Mouse (Mus musculus): ENCODE results near the gene Rftn2. TPM values are rescaled to one million over a fixed set of nuclear protein-coding genes. Genes with fewer than 3 reads are reported as not detected.
A peak's percentile ranks its signal among the peaks of the same experiment; 100 is the strongest.

Gene Rftn2
- polyA plus RNA-seq, 1 experiment: 1.6 TPM

- no peak for DNase-seq (ENCODE audit: low read depth in 1 of 2, low spot score in 2 of 2)
- H3K27me3 ChIP-seq (ENCODE audit: control insufficient read depth, insufficient read depth, low read length): peaks cover 1% of the 10 kb centered on the region; the same call in 1 of the 2 replicates
- no peak for TF ChIP-seq CTCF (IDR thresholded peaks at IDR 0.05; ENCODE audit: extremely low read depth, insufficient read depth, insufficient read length, insufficient replicate concordance)
- no peak for TF ChIP-seq POLR2A (IDR thresholded peaks at IDR 0.05; ENCODE audit: low read depth, low read length)
- no peak overlapping the region; the same call in 1 of the 2 replicates for H3K27ac ChIP-seq (ENCODE audit: insufficient read depth, low read length)
- no peaks in the 10 kb centered on the region; the same call in 1 of the 2 replicates for H3K4me1 ChIP-seq (ENCODE audit: control insufficient read depth, insufficient read depth, insufficient read length)
- H3K4me3 ChIP-seq (ENCODE audit: extremely low read depth, insufficient read depth, insufficient read length): peak overlapping the region; percentile 9
- WGBS: 77% methylated on average over 3 of the region's 3 CpGs
- H3K36me3 ChIP-seq (ENCODE audit: control insufficient read depth, insufficient read depth, low read length): no peaks in the 10 kb centered on the region
These were observed 1.2 kb downstream of the Rftn2 start for GRCm38 (mm10) chr1:55225398-55225797.

DNA sequence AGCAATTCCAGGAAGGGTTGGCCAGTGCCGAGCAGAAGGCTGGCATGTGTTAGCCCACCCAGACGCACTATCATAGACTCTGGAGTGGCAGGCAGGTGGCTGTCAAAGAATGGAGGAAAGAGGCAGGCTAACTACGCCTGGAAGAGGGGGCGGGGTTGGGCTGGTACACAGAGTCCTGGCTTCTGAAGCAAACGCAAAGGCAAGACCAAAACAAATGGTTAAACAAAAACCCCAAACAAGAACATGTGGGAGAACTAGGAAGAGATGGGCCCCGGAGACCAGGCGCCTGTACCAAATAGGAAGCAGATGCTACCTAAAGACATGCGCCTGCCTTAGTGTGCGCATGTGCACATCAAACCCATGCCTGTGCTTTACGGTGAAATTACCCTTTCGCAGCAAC is 2.5 kb downstream of the Rftn2 start:
- no peak for DNase-seq (ENCODE audit: low read depth in 1 of 2, low spot score in 2 of 2)
- Histone ChIP-seq H3K4me1 (ENCODE audit: control insufficient read depth, insufficient read depth, insufficient read length) (no peaks in the 10 kb centered on the region; the same call in 1 of the 2 replicates), H3K27me3 (ENCODE audit: control insufficient read depth, insufficient read depth, low read length) (peaks cover 1% of the 10 kb centered on the region; the same call in 1 of the 2 replicates), H3K27ac (ENCODE audit: insufficient read depth, low read length) (no peak overlapping the region), H3K4me3 (ENCODE audit: extremely low read depth, insufficient read depth, insufficient read length) (no peak overlapping the region), H3K36me3 (ENCODE audit: control insufficient read depth, insufficient read depth, low read length) (no peaks in the 10 kb centered on the region)
- TF ChIP-seq CTCF (IDR thresholded peaks at IDR 0.05; ENCODE audit: extremely low read depth, insufficient read depth, insufficient read length, insufficient replicate concordance): no peak
- TF ChIP-seq POLR2A (IDR thresholded peaks at IDR 0.05; ENCODE audit: low read depth, low read length): no peak
- 74% methylated on average over 11 of the region's 11 CpGs for WGBS

DNA sequence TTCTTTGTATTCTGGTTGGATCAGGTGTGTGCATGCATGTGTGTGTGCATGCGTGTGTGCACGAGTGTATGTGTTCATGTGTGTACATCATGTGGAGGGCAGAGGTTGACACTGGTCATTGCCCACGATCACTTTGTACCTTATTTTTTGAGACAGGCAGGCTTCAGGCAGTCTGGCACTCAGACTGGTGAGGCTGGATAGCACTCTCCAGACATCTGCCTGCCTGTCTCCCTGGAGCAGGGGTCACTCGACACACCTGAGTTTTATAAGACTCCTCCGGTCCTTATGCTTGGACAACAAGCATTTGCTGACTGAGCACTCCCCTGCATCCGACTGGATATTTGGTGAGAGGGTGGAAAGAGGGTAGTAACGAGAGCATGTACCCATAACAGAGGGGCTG is 3.6 kb downstream of the Rftn2 start:
- Histone ChIP-seq H3K4me1 (ENCODE audit: control insufficient read depth, insufficient read depth, insufficient read length) (no peaks in the 10 kb centered on the region; the same call in 1 of the 2 replicates), H3K4me3 (ENCODE audit: extremely low read depth, insufficient read depth, insufficient read length) (no peak overlapping the region), H3K27ac (ENCODE audit: insufficient read depth, low read length) (no peak overlapping the region), H3K27me3 (ENCODE audit: control insufficient read depth, insufficient read depth, low read length) (peaks cover 1% of the 10 kb centered on the region; the same call in 1 of the 2 replicates), H3K36me3 (ENCODE audit: control insufficient read depth, insufficient read depth, low read length) (no peaks in the 10 kb centered on the region)
- TF ChIP-seq CTCF (IDR thresholded peaks at IDR 0.05; ENCODE audit: extremely low read depth, insufficient read depth, insufficient read length, insufficient replicate concordance): no peak
- no peak for TF ChIP-seq POLR2A (IDR thresholded peaks at IDR 0.05; ENCODE audit: low read depth, low read length)
- DNase-seq (ENCODE audit: low read depth in 1 of 2, low spot score in 2 of 2): no peak
- WGBS: 92% methylated on average over 7 of the region's 7 CpGs

GRCm38 (mm10) chr1:55221352-55221751 is 5.2 kb downstream of the Rftn2 start:
- no peak overlapping the region for H3K4me3 ChIP-seq (ENCODE audit: extremely low read depth, insufficient read depth, insufficient read length)
- H3K27ac ChIP-seq (ENCODE audit: insufficient read depth, low read length): no peak overlapping the region
- no peak for TF ChIP-seq CTCF (IDR thresholded peaks at IDR 0.05; ENCODE audit: extremely low read depth, insufficient read depth, insufficient read length, insufficient replicate concordance)
- H3K4me1 ChIP-seq (ENCODE audit: control insufficient read depth, insufficient read depth, insufficient read length): no peaks in the 10 kb centered on the region
- WGBS: 65% methylated on average over 4 of the region's 4 CpGs
- peaks cover 1% of the 10 kb centered on the region; the same call in 1 of the 2 replicates for H3K27me3 ChIP-seq (ENCODE audit: control insufficient read depth, insufficient read depth, low read length)
- DNase-seq (ENCODE audit: low read depth in 1 of 2, low spot score in 2 of 2): no peak
- no peaks in the 10 kb centered on the region for H3K36me3 ChIP-seq (ENCODE audit: control insufficient read depth, insufficient read depth, low read length)

- no peak for DNase-seq (ENCODE audit: low read depth in 1 of 2, low spot score in 2 of 2)
- TF ChIP-seq CTCF (IDR thresholded peaks at IDR 0.05; ENCODE audit: extremely low read depth, insufficient read depth, insufficient read length, insufficient replicate concordance) (no peak), POLR2A (IDR thresholded peaks at IDR 0.05; ENCODE audit: low read depth, low read length) (no peak)
- Histone ChIP-seq H3K4me3 (ENCODE audit: extremely low read depth, insufficient read depth, insufficient read length) (no peak overlapping the region), H3K27me3 (ENCODE audit: control insufficient read depth, insufficient read depth, low read length) (no peaks in the 10 kb centered on the region), H3K36me3 (ENCODE audit: control insufficient read depth, insufficient read depth, low read length) (no peaks in the 10 kb centered on the region), H3K27ac (ENCODE audit: insufficient read depth, low read length) (no peak overlapping the region), H3K4me1 (ENCODE audit: control insufficient read depth, insufficient read depth, insufficient read length) (peaks cover 8% of the 10 kb centered on the region; the same call in 1 of the 2 replicates)
- 43% methylated on average over 2 of the region's 2 CpGs for WGBS
These were observed 9.4 kb downstream of the Rftn2 start for GRCm38 (mm10) chr1:55217191-55217590.

DNA sequence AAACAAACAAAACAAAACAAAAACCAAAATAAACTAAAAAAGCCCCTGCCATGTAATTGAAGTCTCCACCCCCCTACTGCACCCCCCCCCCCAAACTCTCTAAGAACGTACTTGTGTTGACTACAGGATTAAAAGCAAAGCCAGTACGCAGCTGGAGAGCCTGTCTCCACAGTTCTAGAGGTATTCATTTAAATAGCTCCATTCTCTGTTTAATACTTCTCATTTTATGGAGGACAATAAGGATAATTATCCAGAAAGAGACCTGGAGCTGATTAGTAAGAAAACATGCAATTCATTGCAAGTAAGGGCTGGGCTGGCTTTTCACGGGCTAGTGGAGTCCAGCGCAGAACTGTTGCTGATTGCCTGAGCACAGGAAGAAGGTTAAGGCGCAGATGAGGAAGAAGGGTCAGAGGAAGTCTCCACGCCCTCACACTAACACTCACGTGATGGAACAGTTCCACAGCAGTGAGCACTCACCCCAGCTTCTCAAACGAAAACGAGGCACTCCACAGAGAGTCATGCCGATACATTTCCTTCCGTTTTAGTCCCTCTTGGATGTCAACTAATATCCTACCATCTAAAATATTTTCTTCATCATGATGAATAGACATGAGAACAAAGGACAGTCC is 11.3 kb downstream of the Rftn2 start:
- WGBS: 11% methylated on average over 11 of the region's 11 CpGs
- TF ChIP-seq POLR2A (IDR thresholded peaks at IDR 0.05; ENCODE audit: low read depth, low read length): peak; percentile 43; the same call in 1 of the 2 replicates
- TF ChIP-seq CTCF (IDR thresholded peaks at IDR 0.05; ENCODE audit: extremely low read depth, insufficient read depth, insufficient read length, insufficient replicate concordance): no peak
- H3K27ac ChIP-seq (ENCODE audit: insufficient read depth, low read length): peak overlapping the region; percentile 96
- H3K27me3 ChIP-seq (ENCODE audit: control insufficient read depth, insufficient read depth, low read length): no peaks in the 10 kb centered on the region
- H3K4me3 ChIP-seq (ENCODE audit: extremely low read depth, insufficient read depth, insufficient read length): no peak overlapping the region; the same call in none of the 2 replicates
- H3K36me3 ChIP-seq (ENCODE audit: control insufficient read depth, insufficient read depth, low read length): no peaks in the 10 kb centered on the region
- H3K4me1 ChIP-seq (ENCODE audit: control insufficient read depth, insufficient read depth, insufficient read length): peaks cover 19% of the 10 kb centered on the region; the same call in 1 of the 2 replicates
- peak; percentile 83 to 92 for DNase-seq (ENCODE audit: low read depth in 1 of 2, low spot score in 2 of 2)

DNA sequence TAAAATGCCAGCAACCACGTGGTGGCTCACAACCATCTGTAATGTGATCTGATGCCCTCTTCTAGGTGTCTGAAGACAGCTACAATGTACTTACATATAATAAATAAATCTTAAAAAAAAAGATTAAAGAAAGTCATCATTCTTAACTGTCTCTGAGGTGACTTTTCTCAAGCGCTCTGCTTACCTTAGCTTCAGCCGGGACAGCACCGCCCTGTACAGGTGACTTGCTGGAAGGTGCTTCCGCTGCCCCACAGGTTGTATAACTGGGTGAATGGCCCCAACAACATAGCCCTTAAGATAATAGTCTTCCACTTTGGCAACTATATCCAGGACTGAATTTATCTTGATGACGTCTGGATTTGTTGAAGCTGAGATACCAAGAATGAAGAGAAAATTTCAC is 12.6 kb downstream of the Rftn2 start:
- Histone ChIP-seq H3K27me3 (ENCODE audit: control insufficient read depth, insufficient read depth, low read length) (no peaks in the 10 kb centered on the region), H3K27ac (ENCODE audit: insufficient read depth, low read length) (no peak overlapping the region), H3K4me3 (ENCODE audit: extremely low read depth, insufficient read depth, insufficient read length) (no peak overlapping the region), H3K36me3 (ENCODE audit: control insufficient read depth, insufficient read depth, low read length) (no peaks in the 10 kb centered on the region), H3K4me1 (ENCODE audit: control insufficient read depth, insufficient read depth, insufficient read length) (peaks cover 22% of the 10 kb centered on the region; the same call in 1 of the 2 replicates)
- WGBS: 94% methylated on average over 6 of the region's 6 CpGs
- no peak for TF ChIP-seq CTCF (IDR thresholded peaks at IDR 0.05; ENCODE audit: extremely low read depth, insufficient read depth, insufficient read length, insufficient replicate concordance)
- no peak for TF ChIP-seq POLR2A (IDR thresholded peaks at IDR 0.05; ENCODE audit: low read depth, low read length)
- DNase-seq (ENCODE audit: low read depth in 1 of 2, low spot score in 2 of 2): no peak
